Mouse (Mus musculus) intestine, postnatal 0 days (tissue): ENCODE data around the gene Pax2. TPM values are rescaled to one million over a fixed set of nuclear protein-coding genes. Genes with fewer than 3 reads are reported as not detected.

Experiments
- ATAC-seq: fragments of 200-750 bp; cut with Nextera tagmentation; 2 replicates; pipeline ENCODE4 v1.8.0; 2017; ENCODE audit warnings: mild to moderate bottlenecking, moderate TSS enrichment, moderate library complexity
- H3K27ac ChIP-seq: fragments of 300-500 bp; sonication (generic); 2 replicates; pipeline ENCODE4 v1.5.1; 2014; ENCODE audit warnings: mild to moderate bottlenecking, low read depth, low read length, moderate library complexity
- H3K27me3 ChIP-seq: fragments of 300-500 bp; sonication (generic); replicated peaks from 2 replicates; pipeline ENCODE4 v1.6.1; 2014; ENCODE audit warnings: low read length, mixed read lengths; ENCODE audit not compliant: control insufficient read depth, insufficient read depth
- H3K36me3 ChIP-seq: fragments of 300-500 bp; sonication (generic); 2 replicates; pipeline ENCODE4 v1.6.1; 2014; ENCODE audit warnings: mild to moderate bottlenecking, moderate library complexity; ENCODE audit not compliant: control insufficient read depth, insufficient read depth
- H3K4me1 ChIP-seq: fragments of 300-500 bp; sonication (generic); replicated peaks from 2 replicates; pipeline ENCODE4 v1.6.1; 2014; ENCODE audit warnings: antibody characterized with exemption, low read length, mixed read lengths; ENCODE audit not compliant: control insufficient read depth, insufficient read depth
- H3K4me2 ChIP-seq: fragments of 300-500 bp; sonication (generic); replicated peaks from 2 replicates; pipeline ENCODE4 v1.6.1; 2014; ENCODE audit warnings: low read depth, mild to moderate bottlenecking, moderate library complexity
- H3K4me3 ChIP-seq: fragments of 300-500 bp; sonication (generic); 2 replicates; pipeline ENCODE4 v1.5.1; 2014; ENCODE audit warnings: low read depth, low read length
- H3K9ac ChIP-seq: fragments of 300-500 bp; sonication (generic); 2 replicates; pipeline ENCODE4 v1.6.1; 2014; ENCODE audit warnings: mild to moderate bottlenecking, low read depth, low read length
- H3K9me3 ChIP-seq: fragments of 300-500 bp; sonication (generic); 2 replicates; pipeline ENCODE4 v1.6.1; 2016; ENCODE audit warnings: mixed run types; ENCODE audit not compliant: control insufficient read depth
- CTCF ChIP-seq: sonication (generic); IDR thresholded peaks from 2 replicates; pipeline ENCODE4 v1.5.1; 2016; ENCODE audit warnings: low read depth, mild to moderate bottlenecking, control low read depth, antibody characterized with exemption, moderate library complexity
- WGBS: fragments of 180-500 bp; shearing (Covaris S2); extraction: QIAGEN DNeasy Blood & Tissue Kit; methylation state at CpG from one replicate; pipeline ENCODE4 v1.1.7; 2014; 5-methylcytosine and 5-hydroxymethylcytosine counted together
- polyA plus RNA-seq: library from polyadenylated mRNA; unstranded; fragments of >200 nt; fragmentation: Nextera tagmentation; extraction: Ambion mirVana; gene quantifications from 2 replicates; pipeline ENCODE4 v1.2.1, GENCODE M21; 2015

The Pax2 gene
- polyA plus RNA-seq, 1 experiment from 2014 or later, result not detected

DNA sequence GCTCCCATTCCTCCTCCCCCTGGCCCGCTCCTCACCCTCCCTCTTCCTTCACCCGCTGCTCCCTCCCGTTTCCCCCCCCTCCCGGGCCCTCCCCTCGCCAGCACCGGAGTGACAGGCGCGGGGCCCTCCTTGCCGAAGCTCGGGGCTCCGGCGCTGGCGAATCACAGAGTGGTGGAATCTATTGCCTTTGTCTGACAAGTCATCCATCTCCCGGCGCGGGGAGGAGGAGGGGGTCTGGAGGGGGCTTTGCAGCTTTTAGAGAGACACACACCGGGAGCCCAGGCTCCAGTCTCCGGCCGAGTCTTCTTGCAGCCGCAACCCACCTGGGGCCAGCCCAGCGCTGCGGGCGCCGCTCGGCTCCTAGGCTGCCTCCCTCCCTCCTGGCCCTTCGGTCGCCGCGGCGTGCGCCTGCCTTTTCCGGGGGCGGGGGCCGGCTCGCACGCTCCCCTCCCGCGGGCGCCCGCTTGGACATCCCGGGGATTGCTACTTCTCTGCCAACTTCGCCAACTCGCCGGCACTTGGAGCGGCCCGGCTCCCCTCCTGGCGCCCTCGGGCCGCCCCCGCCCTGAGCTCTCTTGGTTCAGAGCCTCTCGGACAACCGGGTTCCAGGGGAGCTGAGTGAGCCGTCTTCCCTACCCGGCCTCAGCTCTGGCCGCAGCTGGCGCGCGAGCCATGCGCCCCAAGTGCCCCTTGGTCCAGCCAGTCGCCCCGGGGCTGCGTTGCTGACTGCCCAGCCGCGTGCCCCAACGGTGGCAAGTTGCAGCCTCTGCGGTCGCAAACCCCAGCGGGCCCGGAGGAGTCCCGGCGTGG, 781 bp downstream of the Pax2 start:
- no peak overlapping the region for H3K27ac ChIP-seq
- peak overlapping the region; percentile 33 for H3K4me3 ChIP-seq
- H3K4me1 ChIP-seq, result no peaks in the 10 kb centered on the region; the same call in 1 of the 2 replicates
- H3K27me3 ChIP-seq, result peaks cover 96% of the 10 kb centered on the region
- ATAC-seq, result no peak; the same call in 1 of the 2 replicates
- no peak for TF ChIP-seq CTCF
- H3K4me2 ChIP-seq, result peak overlapping the region; percentile 63
- no peaks in the 10 kb centered on the region for H3K36me3 ChIP-seq
- H3K9me3 ChIP-seq, result no peaks in the 10 kb centered on the region
- under 1% methylated on average over 64 of the region's 71 CpGs for WGBS
- no peak overlapping the region for H3K9ac ChIP-seq

DNA sequence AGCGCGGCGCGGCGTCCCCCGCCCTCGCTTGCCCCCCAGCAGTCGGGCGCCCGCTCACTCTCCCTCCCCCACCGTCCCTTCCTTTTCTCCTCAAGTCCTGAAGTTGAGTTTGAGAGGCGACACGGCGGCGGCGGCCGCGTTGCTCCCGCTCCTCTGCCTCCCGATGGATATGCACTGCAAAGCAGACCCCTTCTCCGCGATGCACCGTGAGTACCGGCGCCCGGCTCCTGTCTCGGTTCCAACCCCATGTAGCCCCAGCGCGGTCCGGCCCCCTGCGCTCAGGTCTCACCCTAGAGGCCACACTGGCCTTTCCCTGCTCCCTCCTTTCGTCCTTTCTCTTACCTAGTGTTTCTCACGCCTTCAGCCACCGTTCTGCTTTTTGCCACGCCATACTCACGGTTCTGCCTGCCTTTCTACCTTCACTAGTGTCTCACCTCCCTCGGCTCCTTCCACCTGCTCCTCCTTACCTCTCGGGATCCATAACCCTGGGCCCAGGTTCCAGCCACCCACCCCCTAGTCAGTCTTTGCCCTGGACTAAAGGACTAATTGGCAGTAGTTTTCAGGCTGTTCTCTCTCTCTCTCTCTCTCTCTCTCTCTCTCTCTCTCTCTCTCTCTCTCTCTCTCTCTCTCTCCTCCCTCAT, 1.5 kb downstream of the Pax2 start:
- H3K4me3 ChIP-seq, result peak overlapping the region; percentile 33; the same call in 1 of the 2 replicates
- no peaks in the 10 kb centered on the region; the same call in 1 of the 2 replicates for H3K4me1 ChIP-seq
- WGBS, result under 1% methylated on average over 37 of the region's 38 CpGs
- no peak overlapping the region for H3K9ac ChIP-seq
- no peaks in the 10 kb centered on the region for H3K36me3 ChIP-seq
- ATAC-seq, result no peak
- no peak for TF ChIP-seq CTCF
- H3K27me3 ChIP-seq, result peaks cover 96% of the 10 kb centered on the region
- peak overlapping the region; percentile 63 for H3K4me2 ChIP-seq
- no peak overlapping the region for H3K27ac ChIP-seq
- H3K9me3 ChIP-seq, result no peaks in the 10 kb centered on the region

DNA sequence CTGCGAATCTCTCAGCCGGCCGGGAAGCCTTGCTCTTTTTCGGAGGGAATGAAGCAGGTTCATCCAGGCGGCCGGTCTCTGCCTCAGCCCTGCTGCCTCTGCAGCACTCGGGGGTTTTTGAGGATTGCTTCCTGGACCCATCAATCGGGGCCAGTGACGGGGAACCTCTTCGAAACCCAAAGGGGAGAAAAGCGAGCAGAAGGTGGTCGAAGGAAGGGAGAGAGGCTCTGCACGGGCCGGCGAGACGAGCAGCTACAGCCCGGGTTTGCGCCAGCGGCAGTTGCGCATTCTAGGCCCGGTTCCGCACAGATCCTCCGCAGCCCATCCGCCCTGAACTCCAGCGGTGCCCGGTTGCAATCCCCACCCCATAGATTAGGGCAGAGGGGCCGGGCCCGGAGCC, 3.0 kb downstream of the Pax2 start:
- H3K9me3 ChIP-seq, result no peaks in the 10 kb centered on the region
- no peaks in the 10 kb centered on the region; the same call in 1 of the 2 replicates for H3K4me1 ChIP-seq
- no peak overlapping the region for H3K27ac ChIP-seq
- no peak for TF ChIP-seq CTCF
- no peak for ATAC-seq
- H3K9ac ChIP-seq, result no peak overlapping the region
- no peak overlapping the region for H3K4me3 ChIP-seq
- no peaks in the 10 kb centered on the region for H3K36me3 ChIP-seq
- H3K4me2 ChIP-seq, result no peak overlapping the region
- under 1% methylated on average over 28 of the region's 28 CpGs for WGBS
- H3K27me3 ChIP-seq, result peaks cover 96% of the 10 kb centered on the region

DNA sequence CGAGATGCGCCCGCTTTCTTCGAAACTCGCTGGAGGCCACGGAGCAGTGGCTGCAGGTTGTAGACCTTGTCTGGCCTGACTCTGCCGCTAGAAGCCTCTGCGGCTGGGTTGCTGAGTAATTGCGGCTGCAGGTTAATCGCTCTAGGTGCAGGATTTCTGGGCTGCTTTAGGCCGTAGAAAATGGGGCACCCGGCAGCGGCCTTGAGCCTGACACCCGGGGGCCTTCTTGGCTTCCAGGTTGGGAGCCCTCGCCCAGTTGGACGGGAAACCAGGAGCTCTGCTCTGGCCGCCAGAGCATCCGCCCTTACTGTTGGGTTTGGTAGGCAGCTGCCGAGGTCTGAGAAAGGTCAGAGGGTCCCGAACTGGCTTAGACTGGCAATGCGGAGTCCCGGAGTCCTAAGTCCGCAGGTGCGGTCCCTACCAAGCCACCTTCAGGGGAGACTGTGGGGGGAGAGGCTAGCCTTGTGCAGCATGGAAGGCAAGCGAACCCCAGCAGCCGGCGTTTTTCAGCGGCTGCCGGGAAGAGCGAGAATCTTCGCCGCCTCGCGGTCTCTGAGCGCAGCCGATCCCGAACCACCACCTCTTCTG, 3.8 kb downstream of the Pax2 start:
- H3K4me2 ChIP-seq, result no peak overlapping the region
- WGBS, result 1% methylated on average over 37 of the region's 37 CpGs
- no peak overlapping the region for H3K4me3 ChIP-seq
- TF ChIP-seq CTCF, result no peak
- no peaks in the 10 kb centered on the region; the same call in 1 of the 2 replicates for H3K4me1 ChIP-seq
- H3K9me3 ChIP-seq, result no peaks in the 10 kb centered on the region
- ATAC-seq, result no peak
- peaks cover 96% of the 10 kb centered on the region for H3K27me3 ChIP-seq
- no peaks in the 10 kb centered on the region for H3K36me3 ChIP-seq
- H3K9ac ChIP-seq, result no peak overlapping the region
- no peak overlapping the region for H3K27ac ChIP-seq

DNA sequence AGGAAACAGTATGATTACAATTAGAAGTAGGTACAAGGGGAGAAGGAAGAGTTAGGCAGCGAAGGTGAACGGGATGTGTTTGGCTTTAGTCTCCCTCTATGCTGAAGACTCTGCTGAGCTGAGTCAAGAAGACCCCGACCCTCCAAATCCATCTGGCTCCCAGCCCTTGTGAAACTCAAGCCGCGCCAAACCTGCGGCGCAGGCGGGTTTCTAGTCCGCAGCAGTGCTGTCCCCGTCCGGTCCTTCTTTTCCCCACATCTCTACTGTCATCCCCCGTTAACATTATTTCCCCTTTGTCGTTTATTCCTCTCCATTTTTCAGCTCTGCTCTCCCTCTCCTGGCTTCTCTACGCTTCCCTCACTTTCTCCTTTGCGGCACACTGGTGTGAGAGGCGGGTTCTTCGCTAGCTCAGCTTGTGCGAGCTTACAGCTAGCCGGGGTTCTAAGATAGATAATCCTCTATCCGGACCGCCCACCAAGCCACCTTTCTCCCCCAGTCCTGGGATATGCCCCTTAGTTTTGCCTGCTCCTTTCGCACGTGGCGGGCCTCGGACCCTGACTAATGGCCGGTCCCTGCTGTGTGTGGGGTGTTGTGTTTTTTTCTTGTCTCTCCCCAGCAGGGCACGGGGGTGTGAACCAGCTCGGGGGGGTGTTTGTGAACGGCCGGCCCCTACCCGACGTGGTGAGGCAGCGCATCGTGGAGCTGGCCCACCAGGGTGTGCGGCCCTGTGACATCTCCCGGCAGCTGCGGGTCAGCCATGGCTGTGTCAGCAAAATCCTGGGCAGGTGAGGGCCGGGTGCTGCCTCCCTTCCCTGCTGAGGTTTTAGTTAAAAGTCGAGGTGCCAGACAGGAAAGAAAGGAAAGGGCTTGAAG, 4.7 kb downstream of the Pax2 start:
- Histone ChIP-seq H3K9ac (no peak overlapping the region), H3K4me1 (no peaks in the 10 kb centered on the region; the same call in 1 of the 2 replicates), H3K36me3 (no peaks in the 10 kb centered on the region), H3K27me3 (peaks cover 96% of the 10 kb centered on the region), H3K4me2 (no peak overlapping the region), H3K4me3 (no peak overlapping the region), H3K27ac (no peak overlapping the region), H3K9me3 (no peaks in the 10 kb centered on the region)
- TF ChIP-seq CTCF, result no peak
- 2% methylated on average over 39 of the region's 39 CpGs for WGBS
- ATAC-seq, result no peak
